Mouse (Mus musculus): ENCODE results near the gene Atrnl1. TPM values are rescaled to one million over a fixed set of nuclear protein-coding genes. Genes with fewer than 3 reads are reported as not detected.
"Not testable (repeated sequence)": the region's sequence is repeated elsewhere in the genome, so short reads cannot be mapped to it uniquely, and the experiment has no call there.

The Atrnl1 gene
- polyA plus RNA-seq, 1 experiment = 35.9 TPM

- DNase-seq (ENCODE audit: extremely low spot score in 1 of 2, low spot score in 1 of 2) = no peak
Observed at GRCm38 (mm10) chr19:57808363-57808762, 197.5 kb downstream of the Atrnl1 start.

GRCm38 (mm10) chr19:57814291-57814690 lies 203.5 kb downstream of the Atrnl1 start:
- peak in 1 of 2 experiments; percentile 33 for DNase-seq (ENCODE audit: extremely low spot score in 1 of 2, low spot score in 1 of 2)

- peak in 1 of 2 experiments; percentile 76 for DNase-seq (ENCODE audit: extremely low spot score in 1 of 2, low spot score in 1 of 2)
Observed at GRCm38 (mm10) chr19:57816221-57816996, 205.6 kb downstream of the Atrnl1 start.

GRCm38 (mm10) chr19:57817736-57818135 lies 206.9 kb downstream of the Atrnl1 start:
- DNase-seq (ENCODE audit: extremely low spot score in 1 of 2, low spot score in 1 of 2) = no peak

DNA sequence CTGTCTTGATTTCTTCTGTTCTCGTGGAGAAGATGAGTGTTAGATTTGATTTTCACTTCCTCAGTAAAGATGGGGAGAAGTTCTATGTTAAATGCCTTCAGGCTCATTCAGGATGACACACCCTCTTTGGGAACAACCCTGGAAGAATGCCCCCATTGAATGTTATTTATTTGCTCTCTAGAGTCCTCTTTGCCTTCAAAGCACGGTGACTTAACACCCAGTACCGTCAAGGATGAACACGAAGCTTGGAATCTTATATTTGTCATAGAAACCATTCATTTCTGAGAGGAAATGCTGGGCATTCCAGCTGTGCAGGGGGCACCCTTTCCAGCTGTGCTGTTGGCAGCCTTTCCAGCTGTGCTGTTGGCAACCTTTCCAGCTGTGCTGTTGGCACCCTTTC lies 212.6 kb downstream of the Atrnl1 start:
- no peak for DNase-seq (ENCODE audit: extremely low spot score in 1 of 2, low spot score in 1 of 2)

- DNase-seq (ENCODE audit: extremely low spot score in 1 of 2, low spot score in 1 of 2) = peak; percentile 37 to 67
Observed at GRCm38 (mm10) chr19:57825271-57826207, 214.7 kb downstream of the Atrnl1 start.

DNA sequence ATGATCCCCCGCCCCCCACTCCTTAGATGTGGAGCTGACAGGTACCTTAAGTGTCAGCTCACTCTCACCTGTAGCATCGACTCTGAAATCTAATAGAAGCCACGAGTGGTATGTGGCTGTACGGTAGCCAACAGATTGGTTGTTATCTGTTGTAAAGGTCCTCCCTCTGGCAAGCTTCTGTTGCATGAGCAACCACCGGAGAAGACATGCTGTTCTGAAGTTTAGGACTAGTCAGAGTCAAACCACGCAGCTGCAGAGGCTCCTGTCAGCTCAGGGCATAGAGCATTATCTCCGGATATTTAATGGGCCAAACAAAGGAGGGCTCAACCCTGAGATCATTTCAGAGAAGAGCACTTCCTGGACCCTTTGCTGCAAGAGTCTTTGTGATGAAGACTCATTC lies 222.2 kb downstream of the Atrnl1 start:
- DNase-seq (ENCODE audit: extremely low spot score in 1 of 2, low spot score in 1 of 2) = no peak

- no peak for DNase-seq (ENCODE audit: extremely low spot score in 1 of 2, low spot score in 1 of 2)
Observed at GRCm38 (mm10) chr19:57837882-57838281, 227.0 kb downstream of the Atrnl1 start.

- DNase-seq (ENCODE audit: extremely low spot score in 1 of 2, low spot score in 1 of 2) = no peak
Observed at GRCm38 (mm10) chr19:57838546-57838945, 227.7 kb downstream of the Atrnl1 start.

- DNase-seq (ENCODE audit: extremely low spot score in 1 of 2, low spot score in 1 of 2) = no peak
Observed at GRCm38 (mm10) chr19:57849915-57850314, 239.1 kb downstream of the Atrnl1 start.

GRCm38 (mm10) chr19:57868350-57868749 lies 257.5 kb downstream of the Atrnl1 start:
- no peak for DNase-seq (ENCODE audit: extremely low spot score in 1 of 2, low spot score in 1 of 2)

- DNase-seq (ENCODE audit: extremely low spot score in 1 of 2, low spot score in 1 of 2) = no peak
Observed at GRCm38 (mm10) chr19:57870871-57871270, 260.0 kb downstream of the Atrnl1 start.

- no peak for DNase-seq (ENCODE audit: extremely low spot score in 1 of 2, low spot score in 1 of 2)
Observed at GRCm38 (mm10) chr19:57876057-57876456, 265.2 kb downstream of the Atrnl1 start.

DNA sequence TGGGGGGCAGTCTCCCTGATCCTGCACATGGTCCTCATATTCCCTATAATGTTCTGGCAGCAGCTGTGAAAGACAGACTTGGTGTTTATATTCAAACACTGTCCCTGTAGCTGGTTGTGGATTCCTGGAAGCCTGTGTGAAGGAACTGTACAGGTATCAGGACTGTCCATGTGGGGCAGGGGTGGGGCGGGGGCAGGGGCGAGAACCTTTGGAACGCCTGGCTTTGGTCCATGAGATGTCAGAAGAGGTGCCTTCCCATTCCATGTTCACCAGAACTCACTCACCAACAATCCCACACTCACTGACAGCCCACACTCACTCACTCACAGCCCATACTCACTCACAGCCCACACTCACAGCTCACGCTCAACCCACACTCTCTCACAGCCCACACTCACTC lies 266.5 kb downstream of the Atrnl1 start:
- no peak for DNase-seq (ENCODE audit: extremely low spot score in 1 of 2, low spot score in 1 of 2)

DNA sequence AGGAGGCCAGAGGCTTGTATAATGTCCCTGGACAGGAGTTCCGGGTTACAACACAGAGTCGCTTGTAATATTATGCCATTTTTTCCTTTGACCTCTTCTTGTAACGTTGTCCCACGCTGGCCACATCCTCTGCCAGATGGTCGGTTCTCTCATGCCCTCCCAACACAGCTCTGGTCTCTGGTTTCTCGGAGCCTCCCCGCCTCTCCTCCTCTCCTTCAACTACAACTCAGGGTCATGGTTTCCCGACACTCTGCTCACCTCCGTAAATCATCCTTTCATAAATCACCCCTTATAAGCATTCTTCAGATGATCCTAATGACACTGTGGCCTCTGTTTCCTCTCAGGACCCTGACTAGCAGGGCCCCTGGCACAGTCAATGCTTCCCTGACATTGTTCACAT lies 267.7 kb downstream of the Atrnl1 start:
- DNase-seq (ENCODE audit: extremely low spot score in 1 of 2, low spot score in 1 of 2) = no peak

- DNase-seq (ENCODE audit: extremely low spot score in 1 of 2, low spot score in 1 of 2) = not testable (repeated sequence)
Observed at GRCm38 (mm10) chr19:57879841-57880240, 269.0 kb downstream of the Atrnl1 start.

DNA sequence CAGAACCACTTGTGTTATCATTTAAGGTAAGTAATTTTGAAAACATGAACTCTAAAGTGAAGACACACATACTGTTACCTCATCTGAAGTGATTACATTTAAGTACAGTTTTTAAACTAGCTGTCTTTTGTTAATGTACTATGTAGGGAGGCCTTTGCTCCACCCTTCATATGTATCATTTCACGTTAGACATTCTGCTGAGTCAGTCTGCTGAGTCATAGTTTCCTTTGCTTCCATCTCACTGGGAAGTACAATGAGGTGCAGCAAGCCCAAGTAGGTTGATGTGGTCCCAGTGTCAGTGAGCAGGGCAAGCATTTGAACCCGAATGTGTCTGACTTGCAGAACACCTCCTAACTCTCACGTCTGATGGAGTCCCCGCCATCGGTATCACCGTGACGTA lies 271.1 kb downstream of the Atrnl1 start:
- no peak for DNase-seq (ENCODE audit: extremely low spot score in 1 of 2, low spot score in 1 of 2)

GRCm38 (mm10) chr19:57888871-57889270 lies 278.0 kb downstream of the Atrnl1 start:
- no peak for DNase-seq (ENCODE audit: extremely low spot score in 1 of 2, low spot score in 1 of 2)

DNA sequence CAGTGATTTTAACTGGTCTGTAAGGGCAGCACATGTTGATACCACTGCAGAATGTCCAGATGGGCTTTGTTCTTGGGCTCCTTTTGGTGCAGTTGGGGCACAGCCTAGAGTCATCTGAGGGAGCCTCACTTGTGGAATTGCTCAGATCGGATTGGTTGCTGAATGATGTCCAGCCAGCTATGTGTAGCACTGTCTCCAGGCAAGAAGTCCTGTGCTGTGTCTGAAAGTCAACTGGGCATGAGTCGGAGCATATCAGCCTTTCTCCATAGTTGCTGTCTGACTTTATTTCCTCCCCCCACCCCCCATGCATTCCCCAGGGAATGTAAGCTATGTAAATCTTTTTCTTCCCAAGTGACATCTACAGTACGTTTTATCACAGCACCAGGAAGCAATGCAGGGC lies 278.9 kb downstream of the Atrnl1 start:
- no peak for DNase-seq (ENCODE audit: extremely low spot score in 1 of 2, low spot score in 1 of 2)

GRCm38 (mm10) chr19:57890954-57891353 lies 280.1 kb downstream of the Atrnl1 start:
- no peak for DNase-seq (ENCODE audit: extremely low spot score in 1 of 2, low spot score in 1 of 2)

GRCm38 (mm10) chr19:57894191-57894590 lies 283.4 kb downstream of the Atrnl1 start:
- no peak for DNase-seq (ENCODE audit: extremely low spot score in 1 of 2, low spot score in 1 of 2)
